Mouse (Mus musculus): ENCODE measurements around the gene Cfap65.

- TF ChIP-seq EP300 (IDR thresholded peaks at IDR 0.05; ENCODE audit: insufficient read depth, low read depth, low read length): 0 out of 2 replicates have a peak, but pooled peaks have one; percentile 5
- TF ChIP-seq CTCF (IDR thresholded peaks at IDR 0.05; ENCODE audit: low read depth, low read length): no peak
- TF ChIP-seq POLR2A (IDR thresholded peaks at IDR 0.05; ENCODE audit: insufficient read depth, low read length): no peak
Measured at GRCm38 (mm10) chr1:74897976-74898375, 37.4 kb downstream of the Cfap65 start.
